27 mouse cellular contexts compared by ENCODE assay signal in genomic region chr5:136300880-136301279, GRCm38 (mm10). TPM values are rescaled to one million over a fixed set of nuclear protein-coding genes. Genes with fewer than 3 reads are reported as not detected.
A peak's percentile ranks its signal among the peaks of the same experiment; 100 is the strongest.
DNase-seq lines count a peak whose midpoint lies in the region; ATAC-seq lines count a peak whose summit lies in the region.
"Had no signal": no experiment of that assay in that cellular context is flagged by ENCODE, and none has a peak within 500 bp of the region (broad histone marks: within the 10 kb centered on the region; RNA-seq: fewer than 3 reads in every experiment).

No protein-coding gene starts in this region.

- no peak overlapping the region for H3K27ac ChIP-seq in embryonic facial prominence, embryonic 15.5 days (replicated peaks)
- H3K27ac ChIP-seq in limb, embryonic 15.5 days, result no peak overlapping the region
- H3K27ac ChIP-seq: forebrain, embryonic 12.5 days; forebrain, embryonic 15.5 days; heart, embryonic 15.5 days; hindbrain, embryonic 10.5 days; hindbrain, embryonic 13.5 days had no signal

- H3K4me3 ChIP-seq in embryonic facial prominence, embryonic 15.5 days (replicated peaks), result no peak overlapping the region
- no peak overlapping the region for H3K4me3 ChIP-seq in limb, embryonic 15.5 days
- H3K4me3 ChIP-seq: erythroblast, embryonic 14.5 days; forebrain, embryonic 12.5 days; forebrain, embryonic 15.5 days; heart, embryonic 12.5 days; heart, embryonic 15.5 days; hindbrain, embryonic 10.5 days; hindbrain, embryonic 13.5 days had no signal

- WGBS in embryonic facial prominence, embryonic 15.5 days, result 82% methylated on average over 6 of the region's 6 CpGs
- WGBS in limb, embryonic 15.5 days, result 83% methylated on average over 6 of the region's 6 CpGs

- no peaks in the 10 kb centered on the region for H3K4me1 ChIP-seq in embryonic facial prominence, embryonic 15.5 days
- H3K4me1 ChIP-seq in limb, embryonic 15.5 days, result no peaks in the 10 kb centered on the region
- H3K4me1 ChIP-seq: heart, embryonic 12.5 days; heart, embryonic 15.5 days; hindbrain, embryonic 10.5 days had no signal

- H3K9ac ChIP-seq in embryonic facial prominence, embryonic 15.5 days, result no peak overlapping the region
- no peak overlapping the region for H3K9ac ChIP-seq in limb, embryonic 15.5 days
- H3K9ac ChIP-seq: forebrain, embryonic 12.5 days; forebrain, embryonic 15.5 days; heart, embryonic 12.5 days; heart, embryonic 15.5 days; hindbrain, embryonic 13.5 days had no signal

- no peaks in the 10 kb centered on the region for H3K9me3 ChIP-seq in embryonic facial prominence, embryonic 15.5 days (replicated peaks)
- no peaks in the 10 kb centered on the region for H3K9me3 ChIP-seq in limb, embryonic 15.5 days
- H3K9me3 ChIP-seq: forebrain, embryonic 12.5 days; forebrain, embryonic 15.5 days; heart, embryonic 12.5 days; heart, embryonic 15.5 days; hindbrain, embryonic 10.5 days; hindbrain, embryonic 13.5 days had no signal

- DNase-seq in retina, postnatal 1 day, result peak; percentile 89
- no peak for DNase-seq in retina, embryonic 14.5 days (ENCODE audit: low spot score)
- no peak for DNase-seq in lung, postnatal 4 days
- no peak for DNase-seq in thymus, adult 18-20 months
- DNase-seq: adrenal gland, adult 8-10 months; adrenal gland, postnatal 25 days; cerebellum, adult 11-12 months; cerebellum, adult 8-10 months; cerebellum, postnatal 10 days; cerebellum, postnatal 36 days; embryo, embryonic 11 days; gastrocnemius, postnatal 25 days; heart, adult 18-20 months; heart, postnatal 10 days; heart, postnatal 36 days had no signal

- H3K36me3 ChIP-seq in embryonic facial prominence, embryonic 15.5 days, result peaks cover 54% of the 10 kb centered on the region
- H3K36me3 ChIP-seq in limb, embryonic 15.5 days, result peaks cover 62% of the 10 kb centered on the region

- peak; percentile 66 for ATAC-seq in embryonic facial prominence, embryonic 15.5 days (ENCODE audit: insufficient number of reproducible peaks, low FRiP score, low TSS enrichment, low read depth)
- peak; percentile 76 for ATAC-seq in limb, embryonic 15.5 days (ENCODE audit: insufficient number of reproducible peaks, low FRiP score, low TSS enrichment, low read depth)
- ATAC-seq: activated CD4-positive, CD25-positive, alpha-beta regulatory T cell, adult 4 months; CD4-positive, CD25-positive, alpha-beta regulatory T cell, adult 4 months; forebrain, embryonic 15.5 days; hindbrain, embryonic 16.5 days had no signal

- no peak overlapping the region for H3K4me2 ChIP-seq in embryonic facial prominence, embryonic 15.5 days (replicated peaks)
- no peak overlapping the region for H3K4me2 ChIP-seq in limb, embryonic 15.5 days
- H3K4me2 ChIP-seq: forebrain, embryonic 12.5 days; forebrain, embryonic 15.5 days; heart, embryonic 12.5 days; heart, embryonic 15.5 days; hindbrain, embryonic 13.5 days had no signal

- no peaks in the 10 kb centered on the region for H3K27me3 ChIP-seq in embryonic facial prominence, embryonic 15.5 days
- no peaks in the 10 kb centered on the region for H3K27me3 ChIP-seq in limb, embryonic 15.5 days
- H3K27me3 ChIP-seq: forebrain, embryonic 12.5 days; forebrain, embryonic 15.5 days; heart, embryonic 12.5 days; heart, embryonic 15.5 days; hindbrain, embryonic 13.5 days had no signal

RNA-seq across cellular contexts. Expression of gene Sh2b2, which starts 54.5 kb away (rescaled TPM):
- 8.2 and 9.1 TPM in 2 replicates for polyA plus RNA-seq in embryonic facial prominence, embryonic 15.5 days (2015; fragmentation: Nextera tagmentation; extraction: Ambion mirVana)
- 4.9 and 5.8 TPM in 2 replicates for polyA plus RNA-seq in limb, embryonic 15.5 days (2015; fragmentation: Nextera tagmentation; extraction: Ambion mirVana)
